Mouse (Mus musculus): ENCODE measurements around the gene Gnl3l. TPM values are rescaled to one million over a fixed set of nuclear protein-coding genes. Genes with fewer than 3 reads are reported as not detected.

Gnl3l gene
- polyA plus RNA-seq (2012; rRNA removed): 78.9 and 79.7 TPM in 2 replicates

DNA sequence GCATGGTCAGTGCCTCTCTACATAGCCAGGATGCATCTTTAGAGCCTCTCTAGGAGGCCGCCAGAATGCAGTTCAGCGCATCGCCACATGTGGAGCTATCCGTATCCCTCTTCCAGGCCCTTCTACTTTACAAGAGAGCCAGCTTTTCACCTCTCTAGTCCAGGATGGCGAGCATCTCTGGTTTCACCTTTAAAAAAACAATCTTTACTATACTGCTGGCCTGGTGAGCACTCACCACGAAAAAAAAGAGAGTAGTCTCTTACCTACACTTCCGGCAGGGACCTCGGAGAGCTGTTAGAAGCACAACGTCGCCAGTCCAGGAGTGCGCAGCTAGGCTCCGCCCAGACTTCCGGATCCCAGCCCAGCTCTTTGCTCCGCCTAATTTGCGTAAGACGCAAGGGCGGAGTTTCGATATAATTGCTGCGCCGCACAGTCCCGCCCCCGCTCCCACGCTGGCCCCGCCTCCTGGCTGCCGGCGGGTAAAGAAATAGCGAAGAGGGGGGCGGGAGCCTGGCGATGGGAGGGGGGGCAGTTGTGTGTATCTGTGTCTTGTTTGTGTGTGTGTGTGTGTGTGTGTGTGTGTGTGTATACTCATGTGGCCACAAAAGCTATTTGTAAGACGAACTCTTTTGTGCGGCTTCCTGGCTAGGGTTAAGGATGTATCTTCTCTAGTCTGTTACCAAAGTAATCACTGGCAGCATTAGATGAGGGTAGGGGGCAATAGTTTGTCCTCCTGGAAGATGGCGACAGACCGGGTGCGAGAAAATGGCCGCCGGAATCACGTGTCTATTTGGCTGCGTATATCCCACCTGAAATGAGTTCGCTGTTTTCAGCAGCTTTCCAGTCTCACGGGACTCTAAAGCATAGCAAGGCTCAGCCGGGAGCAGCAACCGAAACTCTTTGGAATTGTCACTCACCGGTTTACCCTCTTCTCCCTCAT lies at the start of gene Gnl3l:
TSS of gene Gnl3l (minus strand) at position 385 of the 940 bp plus-strand sequence.
- Histone ChIP-seq H3K27ac (ENCODE audit: insufficient read depth, low read length) (peak within 1 kb of the TSS; percentile 83; the same call in 1 of the 2 replicates), H3K4me1 (ENCODE audit: control insufficient read depth, insufficient read depth, low read length) (no peaks in the 10 kb centered on the region), H3K4me3 (ENCODE audit: insufficient read depth, low read length) (peak within 1 kb of the TSS; percentile 83)
- TF ChIP-seq POLR2A (IDR thresholded peaks at IDR 0.05; ENCODE audit: extremely low read depth, insufficient read depth, low read length) (peak; percentile 90), CTCF (IDR thresholded peaks at IDR 0.05; ENCODE audit: extremely low read depth, insufficient read depth, low read length) (peak; percentile 38; the same call in 1 of the 2 replicates)

DNA sequence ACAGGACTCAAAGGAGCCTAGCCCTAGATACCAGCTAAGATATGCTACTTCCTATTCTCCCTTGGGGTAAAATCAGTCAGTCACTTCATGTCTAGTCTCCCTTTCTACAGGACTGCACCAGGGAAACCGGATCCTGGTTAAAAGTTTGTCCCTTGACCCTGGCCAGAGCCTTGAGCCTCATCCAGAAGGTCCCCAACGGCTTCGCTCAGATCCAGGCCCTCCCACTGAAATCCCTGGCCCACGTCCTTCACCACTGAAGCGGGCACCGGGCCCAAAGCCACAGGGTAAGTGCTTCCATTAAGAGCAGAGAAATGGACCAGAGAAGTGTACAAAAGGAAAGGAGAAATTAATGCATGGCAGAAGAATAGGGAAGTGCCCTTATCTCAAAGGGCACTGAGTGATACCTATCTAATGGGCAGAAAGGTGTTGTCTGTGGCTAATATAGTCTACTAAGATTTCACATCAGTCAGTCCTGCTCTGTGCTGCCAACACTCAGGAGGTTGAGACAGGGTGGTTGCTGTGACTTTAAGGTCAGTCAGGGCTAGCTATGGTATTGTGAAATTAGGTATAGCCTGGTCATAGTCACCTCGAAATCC lies 49.0 kb upstream of the Gnl3l start:
- Histone ChIP-seq H3K4me1 (ENCODE audit: control insufficient read depth, insufficient read depth, low read length) (peaks cover 1% of the 10 kb centered on the region; the same call in 1 of the 2 replicates), H3K4me3 (ENCODE audit: insufficient read depth, low read length) (no peak overlapping the region), H3K27ac (ENCODE audit: insufficient read depth, low read length) (no peak overlapping the region)
- no peak for TF ChIP-seq POLR2A (IDR thresholded peaks at IDR 0.05; ENCODE audit: extremely low read depth, insufficient read depth, low read length)
- no peak for TF ChIP-seq CTCF (IDR thresholded peaks at IDR 0.05; ENCODE audit: extremely low read depth, insufficient read depth, low read length)

- TF ChIP-seq POLR2A (IDR thresholded peaks at IDR 0.05; ENCODE audit: extremely low read depth, insufficient read depth, low read length) (no peak), CTCF (IDR thresholded peaks at IDR 0.05; ENCODE audit: extremely low read depth, insufficient read depth, low read length) (no peak)
- H3K4me3 ChIP-seq (ENCODE audit: insufficient read depth, low read length): no peak overlapping the region
- peaks cover 1% of the 10 kb centered on the region; the same call in 1 of the 2 replicates for H3K4me1 ChIP-seq (ENCODE audit: control insufficient read depth, insufficient read depth, low read length)
- no peak overlapping the region for H3K27ac ChIP-seq (ENCODE audit: insufficient read depth, low read length)
Observed at GRCm38 (mm10) chrX:151061615-151062299, 44.6 kb upstream of the Gnl3l start.

DNA sequence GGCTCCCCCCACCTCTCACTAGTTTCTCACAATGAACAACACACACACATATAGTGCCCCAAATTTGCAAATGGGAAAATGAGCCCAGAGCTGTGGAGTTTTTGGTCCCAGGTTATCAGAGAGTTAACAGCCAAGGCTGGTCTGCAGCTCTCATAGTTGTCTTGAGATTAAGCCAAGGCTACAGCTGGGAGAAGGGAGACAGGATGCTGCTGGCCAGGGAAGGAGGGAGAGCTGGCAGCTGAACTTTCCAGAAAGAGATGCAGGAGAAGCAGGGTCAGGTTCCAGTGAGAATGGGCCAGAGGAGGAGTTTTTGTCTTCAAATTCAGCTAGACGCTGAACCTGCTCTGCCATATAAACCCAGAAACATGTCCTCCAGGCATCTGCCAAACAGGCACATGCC lies 42.2 kb upstream of the Gnl3l start:
- peaks cover 1% of the 10 kb centered on the region; the same call in 1 of the 2 replicates for H3K4me1 ChIP-seq (ENCODE audit: control insufficient read depth, insufficient read depth, low read length)
- no peak for TF ChIP-seq POLR2A (IDR thresholded peaks at IDR 0.05; ENCODE audit: extremely low read depth, insufficient read depth, low read length)
- no peak for TF ChIP-seq CTCF (IDR thresholded peaks at IDR 0.05; ENCODE audit: extremely low read depth, insufficient read depth, low read length)
- no peak overlapping the region for H3K27ac ChIP-seq (ENCODE audit: insufficient read depth, low read length)
- no peak overlapping the region for H3K4me3 ChIP-seq (ENCODE audit: insufficient read depth, low read length)

DNA sequence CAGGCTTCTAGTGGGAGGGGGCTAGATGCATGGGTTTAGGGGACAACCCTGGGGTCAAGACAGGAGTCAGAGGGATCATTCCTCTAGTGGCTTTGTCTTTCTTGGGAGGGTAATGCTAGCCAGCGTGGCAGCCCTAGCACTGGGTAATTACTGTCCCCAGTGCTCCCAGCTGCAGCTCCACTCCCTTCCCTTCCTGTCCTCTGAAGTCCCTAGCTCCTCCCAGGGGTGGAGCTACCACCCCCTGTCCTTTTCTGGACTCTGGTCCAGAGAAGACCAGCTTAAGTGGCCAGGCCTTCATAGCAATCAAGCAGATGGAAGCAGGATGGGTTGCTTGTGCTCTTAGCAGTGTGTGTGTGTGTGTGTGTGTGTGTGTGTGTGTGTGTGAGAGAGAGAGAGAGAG lies 38.4 kb upstream of the Gnl3l start:
- Histone ChIP-seq H3K27ac (ENCODE audit: insufficient read depth, low read length) (no peak overlapping the region), H3K4me3 (ENCODE audit: insufficient read depth, low read length) (no peak overlapping the region), H3K4me1 (ENCODE audit: control insufficient read depth, insufficient read depth, low read length) (peaks cover 2% of the 10 kb centered on the region; the same call in 1 of the 2 replicates)
- TF ChIP-seq CTCF (IDR thresholded peaks at IDR 0.05; ENCODE audit: extremely low read depth, insufficient read depth, low read length): no peak
- TF ChIP-seq POLR2A (IDR thresholded peaks at IDR 0.05; ENCODE audit: extremely low read depth, insufficient read depth, low read length): no peak

DNA sequence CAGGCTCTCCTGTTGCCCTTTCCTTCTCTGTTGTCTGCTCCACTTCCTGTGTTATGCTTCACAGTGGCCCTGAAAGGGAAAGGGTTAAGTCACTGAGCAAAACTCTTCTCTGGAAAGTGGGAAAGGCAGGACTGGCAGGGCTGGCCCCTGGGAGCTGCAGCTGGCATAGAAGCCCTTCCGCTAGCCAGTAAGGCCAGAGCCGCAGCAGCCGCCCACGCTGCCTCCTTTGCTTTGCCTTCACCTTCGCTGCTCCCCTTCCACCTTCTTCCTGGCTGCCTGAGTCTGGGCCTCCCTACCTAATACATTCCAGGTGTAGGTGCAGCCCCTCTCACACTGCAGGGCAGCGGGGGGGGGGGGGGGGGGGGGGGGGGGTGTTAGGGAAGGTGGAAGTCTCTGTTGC lies 37.4 kb upstream of the Gnl3l start:
- Histone ChIP-seq H3K27ac (ENCODE audit: insufficient read depth, low read length) (no peak overlapping the region), H3K4me3 (ENCODE audit: insufficient read depth, low read length) (no peak overlapping the region), H3K4me1 (ENCODE audit: control insufficient read depth, insufficient read depth, low read length) (peaks cover 2% of the 10 kb centered on the region; the same call in 1 of the 2 replicates)
- no peak for TF ChIP-seq CTCF (IDR thresholded peaks at IDR 0.05; ENCODE audit: extremely low read depth, insufficient read depth, low read length)
- TF ChIP-seq POLR2A (IDR thresholded peaks at IDR 0.05; ENCODE audit: extremely low read depth, insufficient read depth, low read length): no peak

- H3K27ac ChIP-seq (ENCODE audit: insufficient read depth, low read length): no peak overlapping the region
- TF ChIP-seq POLR2A (IDR thresholded peaks at IDR 0.05; ENCODE audit: extremely low read depth, insufficient read depth, low read length) (no peak), CTCF (IDR thresholded peaks at IDR 0.05; ENCODE audit: extremely low read depth, insufficient read depth, low read length) (no peak)
- H3K4me1 ChIP-seq (ENCODE audit: control insufficient read depth, insufficient read depth, low read length): peaks cover 2% of the 10 kb centered on the region; the same call in 1 of the 2 replicates
- H3K4me3 ChIP-seq (ENCODE audit: insufficient read depth, low read length): no peak overlapping the region
Observed at GRCm38 (mm10) chrX:151050337-151050736, 33.2 kb upstream of the Gnl3l start.

GRCm38 (mm10) chrX:151049661-151050215 lies 32.6 kb upstream of the Gnl3l start:
- Histone ChIP-seq H3K4me1 (ENCODE audit: control insufficient read depth, insufficient read depth, low read length) (peaks cover 2% of the 10 kb centered on the region; the same call in 1 of the 2 replicates), H3K27ac (ENCODE audit: insufficient read depth, low read length) (no peak overlapping the region), H3K4me3 (ENCODE audit: insufficient read depth, low read length) (peak overlapping the region; percentile 6; the same call in 1 of the 2 replicates)
- TF ChIP-seq POLR2A (IDR thresholded peaks at IDR 0.05; ENCODE audit: extremely low read depth, insufficient read depth, low read length) (no peak), CTCF (IDR thresholded peaks at IDR 0.05; ENCODE audit: extremely low read depth, insufficient read depth, low read length) (no peak)
